Mouse (Mus musculus) myocyte (in vitro differentiated cells): ENCODE data around the gene Tex44. TPM values are rescaled to one million over a fixed set of nuclear protein-coding genes. Genes with fewer than 3 reads are reported as not detected.

ENCODE experiments used
- H3K27me3 ChIP-seq: one replicate; pipeline ENCODE4 v1.6.1; 2011; ENCODE audit not compliant: control insufficient read depth, insufficient read depth, insufficient read length
- H3K36me3 ChIP-seq: one replicate; pipeline ENCODE4 v1.6.1; 2011; ENCODE audit not compliant: control insufficient read depth, insufficient read depth
- H3K4me2 ChIP-seq: one replicate; pipeline ENCODE4 v1.6.1; 2011; ENCODE audit warnings: low read depth, control low read depth
- H3K4me3 ChIP-seq: one replicate; pipeline ENCODE4 v1.5.1; 2011; ENCODE audit warnings: mild to moderate bottlenecking, control low read depth, moderate library complexity
- H3K79me2 ChIP-seq: one replicate; pipeline ENCODE4 v1.6.1; 2011; ENCODE audit not compliant: control insufficient read depth, insufficient read depth
- H3ac ChIP-seq: one replicate; pipeline ENCODE4 v1.6.1; 2011; ENCODE audit not compliant: control insufficient read depth, insufficient read length
- CEBPB ChIP-seq: IDR thresholded peaks from 2 replicates; pipeline ENCODE4 v1.6.1; 2011; ENCODE audit warnings: mild to moderate bottlenecking, moderate library complexity; ENCODE audit not compliant: poor library complexity, insufficient read depth, severe bottlenecking
- E2F4 ChIP-seq: IDR thresholded peaks from one replicate; pipeline ENCODE4 v1.6.1; 2011; ENCODE audit warnings: mild to moderate bottlenecking, control low read depth, moderate library complexity; ENCODE audit not compliant: insufficient read depth
- MAX ChIP-seq: IDR thresholded peaks from one replicate; pipeline ENCODE4 v1.6.1; 2011; ENCODE audit warnings: low read depth, mild to moderate bottlenecking, control low read depth
- MYOD1 ChIP-seq, 3 experiments: IDR thresholded peaks; one replicate each; pipeline ENCODE4 v1.6.1; 2011; ENCODE audit warnings: control low read depth in 2 of 3, low read depth in 2 of 3, mild to moderate bottlenecking in 2 of 3, moderate library complexity in 1 of 3; ENCODE audit not compliant: insufficient read length in 2 of 3, control insufficient read depth in 1 of 3
- MYOG ChIP-seq, 3 experiments: IDR thresholded peaks; one replicate each; pipeline ENCODE4 v1.6.1; 2011; ENCODE audit warnings: control low read depth in 2 of 3, low read depth in 2 of 3, mild to moderate bottlenecking in 2 of 3; ENCODE audit not compliant: insufficient read length in 2 of 3, control insufficient read depth in 1 of 3, insufficient read depth in 1 of 3
- POLR2A ChIP-seq: IDR thresholded peaks from one replicate; pipeline ENCODE4 v1.6.1; 2011; ENCODE audit warnings: low read depth, mild to moderate bottlenecking, control low read depth, moderate library complexity; ENCODE audit not compliant: insufficient read length
- POLR2AphosphoS2 ChIP-seq: IDR thresholded peaks from one replicate; pipeline ENCODE4 v1.6.1; 2011; ENCODE audit warnings: low read depth, control low read depth; ENCODE audit not compliant: insufficient read length
- REST ChIP-seq: IDR thresholded peaks from one replicate; pipeline ENCODE4 v1.6.1; 2011; ENCODE audit warnings: mild to moderate bottlenecking, control low read depth, moderate library complexity; ENCODE audit not compliant: insufficient read depth, insufficient read length
- SRF ChIP-seq: IDR thresholded peaks from one replicate; pipeline ENCODE4 v1.6.1; 2011; ENCODE audit warnings: low read depth; ENCODE audit not compliant: control insufficient read depth, insufficient read length
- TCF12 ChIP-seq: IDR thresholded peaks from one replicate; pipeline ENCODE4 v1.6.1; 2011; ENCODE audit warnings: mild to moderate bottlenecking, control low read depth; ENCODE audit not compliant: poor library complexity, insufficient read depth, severe bottlenecking
- TCF3 ChIP-seq: IDR thresholded peaks from one replicate; pipeline ENCODE4 v1.6.1; 2011; ENCODE audit warnings: low read depth, control low read depth; ENCODE audit not compliant: insufficient read length
- USF1 ChIP-seq: IDR thresholded peaks from one replicate; pipeline ENCODE4 v1.6.1; 2011; ENCODE audit warnings: low read depth, mild to moderate bottlenecking, control low read depth, moderate library complexity
- polyA plus RNA-seq: library from polyadenylated mRNA; unstranded; fragments of >200 nt; fragmentation: generic; extraction: Trizol; gene quantifications from one replicate; pipeline ENCODE4 v1.2.1, GENCODE M21; 2012; ENCODE audit warnings: missing spikeins

Tex44 gene
- polyA plus RNA-seq, 1 experiment: not detected

- TF ChIP-seq USF1 (no peak), TCF3 (no peak), MYOD1 (IDR thresholded peaks at IDR 0.05; ENCODE audit: control insufficient read depth in 1 of 3, insufficient read length in 2 of 3, low read depth in 2 of 3) (no peak), TCF12 (no peak), REST (no peak), CEBPB (no peak), POLR2A (no peak), POLR2AphosphoS2 (no peak), E2F4 (no peak), MAX (no peak)
- Histone ChIP-seq H3ac (no peak overlapping the region), H3K27me3 (peaks cover 16% of the 10 kb centered on the region), H3K4me2 (no peak overlapping the region), H3K36me3 (no peaks in the 10 kb centered on the region), H3K79me2 (no peaks in the 10 kb centered on the region), H3K4me3 (no peak overlapping the region)
Observed at GRCm38 (mm10) chr1:86389230-86389629, 36.9 kb upstream of the Tex44 start.

DNA sequence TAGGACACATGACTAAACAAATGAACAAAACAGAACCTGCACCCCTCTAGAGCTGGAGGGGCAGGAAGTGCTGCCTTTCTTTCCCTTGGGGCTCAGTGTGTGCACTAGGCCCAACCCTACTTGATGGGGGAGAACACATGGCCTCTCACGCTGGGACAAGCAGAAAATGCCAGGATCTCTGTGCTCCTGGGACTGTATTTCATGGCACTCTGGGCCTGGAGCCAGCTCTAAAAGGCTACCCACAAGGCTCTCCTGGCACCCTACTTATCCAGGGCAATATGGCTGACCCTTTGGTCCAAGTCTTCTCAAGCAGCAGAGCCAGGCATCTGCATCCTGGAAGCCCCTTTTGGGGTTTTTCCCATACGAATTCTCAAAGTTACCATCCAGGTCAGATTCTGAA is 34.7 kb upstream of the Tex44 start:
- Histone ChIP-seq H3K4me3 (no peak overlapping the region), H3K36me3 (no peaks in the 10 kb centered on the region), H3K27me3 (peaks cover 13% of the 10 kb centered on the region), H3K79me2 (no peaks in the 10 kb centered on the region), H3K4me2 (no peak overlapping the region), H3ac (no peak overlapping the region)
- TF ChIP-seq E2F4: no peak
- no peak for TF ChIP-seq USF1
- TF ChIP-seq CEBPB: no peak
- no peak for TF ChIP-seq MAX
- TF ChIP-seq POLR2AphosphoS2: no peak
- TF ChIP-seq TCF3: no peak
- TF ChIP-seq REST: no peak
- no peak for TF ChIP-seq POLR2A
- TF ChIP-seq MYOD1 (IDR thresholded peaks at IDR 0.05; ENCODE audit: control insufficient read depth in 1 of 3, insufficient read length in 2 of 3, low read depth in 2 of 3): no peak
- no peak for TF ChIP-seq MYOG (IDR thresholded peaks at IDR 0.05; ENCODE audit: control insufficient read depth in 1 of 3, insufficient read depth in 1 of 3, insufficient read length in 2 of 3, low read depth in 2 of 3)
- TF ChIP-seq TCF12: no peak
- TF ChIP-seq SRF: no peak

- no peak overlapping the region for H3K4me3 ChIP-seq
- no peaks in the 10 kb centered on the region for H3K79me2 ChIP-seq
- no peak overlapping the region for H3ac ChIP-seq
- TF ChIP-seq TCF12 (no peak), MAX (no peak)
- H3K36me3 ChIP-seq: no peaks in the 10 kb centered on the region
- H3K4me2 ChIP-seq: no peak overlapping the region
- no peaks in the 10 kb centered on the region for H3K27me3 ChIP-seq
Observed at GRCm38 (mm10) chr1:86393219-86393618, 32.9 kb upstream of the Tex44 start.

- no peak overlapping the region for H3ac ChIP-seq
- no peak overlapping the region for H3K4me3 ChIP-seq
- no peak overlapping the region for H3K4me2 ChIP-seq
- no peak for TF ChIP-seq SRF
- no peak for TF ChIP-seq USF1
- TF ChIP-seq CEBPB: no peak
- TF ChIP-seq POLR2AphosphoS2: no peak
- no peak for TF ChIP-seq MYOD1 (IDR thresholded peaks at IDR 0.05; ENCODE audit: control insufficient read depth in 1 of 3, insufficient read length in 2 of 3, low read depth in 2 of 3)
- TF ChIP-seq E2F4: no peak
- no peak for TF ChIP-seq MAX
- TF ChIP-seq REST: no peak
- H3K36me3 ChIP-seq: no peaks in the 10 kb centered on the region
- H3K27me3 ChIP-seq: no peaks in the 10 kb centered on the region
- H3K79me2 ChIP-seq: no peaks in the 10 kb centered on the region
Observed at GRCm38 (mm10) chr1:86394246-86394645, 31.9 kb upstream of the Tex44 start.

GRCm38 (mm10) chr1:86395897-86396296 is 30.2 kb upstream of the Tex44 start:
- H3K4me3 ChIP-seq: no peak overlapping the region
- no peak overlapping the region for H3K4me2 ChIP-seq
- H3ac ChIP-seq: no peak overlapping the region
- TF ChIP-seq POLR2A (no peak), USF1 (no peak), REST (no peak), MYOD1 (IDR thresholded peaks at IDR 0.05; ENCODE audit: control insufficient read depth in 1 of 3, insufficient read length in 2 of 3, low read depth in 2 of 3) (no peak), POLR2AphosphoS2 (no peak), MYOG (IDR thresholded peaks at IDR 0.05; ENCODE audit: control insufficient read depth in 1 of 3, insufficient read depth in 1 of 3, insufficient read length in 2 of 3, low read depth in 2 of 3) (no peak), CEBPB (no peak), TCF3 (no peak), TCF12 (no peak), E2F4 (no peak)
- H3K79me2 ChIP-seq: no peaks in the 10 kb centered on the region
- H3K36me3 ChIP-seq: no peaks in the 10 kb centered on the region
- no peaks in the 10 kb centered on the region for H3K27me3 ChIP-seq

- H3K27me3 ChIP-seq: no peaks in the 10 kb centered on the region
- H3K36me3 ChIP-seq: no peaks in the 10 kb centered on the region
- no peak overlapping the region for H3K4me3 ChIP-seq
- no peak overlapping the region for H3K4me2 ChIP-seq
- TF ChIP-seq CEBPB (no peak), E2F4 (no peak), MYOG (IDR thresholded peaks at IDR 0.05; ENCODE audit: control insufficient read depth in 1 of 3, insufficient read depth in 1 of 3, insufficient read length in 2 of 3, low read depth in 2 of 3) (no peak), POLR2AphosphoS2 (no peak), MYOD1 (IDR thresholded peaks at IDR 0.05; ENCODE audit: control insufficient read depth in 1 of 3, insufficient read length in 2 of 3, low read depth in 2 of 3) (no peak), REST (no peak), MAX (no peak), TCF3 (no peak), POLR2A (no peak), USF1 (no peak), SRF (no peak), TCF12 (no peak)
- no peak overlapping the region for H3ac ChIP-seq
- H3K79me2 ChIP-seq: no peaks in the 10 kb centered on the region
Observed at GRCm38 (mm10) chr1:86397621-86398020, 28.5 kb upstream of the Tex44 start.
